Mouse (Mus musculus): Measurements from ENCODE around the gene Arhgap27.
A peak's percentile ranks its signal among the peaks of the same experiment; 100 is the strongest.
"Not testable (repeated sequence)": the region's sequence is repeated elsewhere in the genome, so short reads cannot be mapped to it uniquely, and the experiment has no call there.

Arhgap27 gene

GRCm38 (mm10) chr11:103332890-103333651 lies 30.4 kb downstream of the Arhgap27 start:
- no peak for DNase-seq (ENCODE audit: low read depth)

GRCm38 (mm10) chr11:103332186-103332889 lies 31.2 kb downstream of the Arhgap27 start:
- DNase-seq (ENCODE audit: low read depth), result peak; percentile 90

GRCm38 (mm10) chr11:103331502-103332185 lies 31.8 kb downstream of the Arhgap27 start:
- no peak for DNase-seq (ENCODE audit: low read depth)

- peak; percentile 51 for DNase-seq (ENCODE audit: low read depth)
These were observed 32.7 kb downstream of the Arhgap27 start for GRCm38 (mm10) chr11:103330651-103331319.

- DNase-seq (ENCODE audit: low read depth), result peak; percentile 91
These were observed 36.5 kb downstream of the Arhgap27 start for GRCm38 (mm10) chr11:103326950-103327349.

- peak; percentile 82 for DNase-seq (ENCODE audit: low read depth)
These were observed 38.3 kb downstream of the Arhgap27 start for GRCm38 (mm10) chr11:103325172-103325571.

- no peak for DNase-seq (ENCODE audit: low read depth)
These were observed 38.8 kb downstream of the Arhgap27 start for GRCm38 (mm10) chr11:103324723-103325122.

GRCm38 (mm10) chr11:103322832-103323231 lies 40.7 kb downstream of the Arhgap27 start:
- DNase-seq (ENCODE audit: low read depth), result not testable (repeated sequence)

GRCm38 (mm10) chr11:103320646-103321045 lies 42.8 kb downstream of the Arhgap27 start:
- no peak for DNase-seq (ENCODE audit: low read depth)

- DNase-seq (ENCODE audit: low read depth), result no peak
These were observed 43.3 kb downstream of the Arhgap27 start for GRCm38 (mm10) chr11:103320196-103320595.

GRCm38 (mm10) chr11:103318042-103318441 lies 45.5 kb downstream of the Arhgap27 start:
- no peak for DNase-seq (ENCODE audit: low read depth)

- DNase-seq (ENCODE audit: low read depth), result no peak
These were observed 48.1 kb downstream of the Arhgap27 start for GRCm38 (mm10) chr11:103315379-103315778.

GRCm38 (mm10) chr11:103314736-103315374 lies 48.6 kb downstream of the Arhgap27 start:
- no peak for DNase-seq (ENCODE audit: low read depth)

- DNase-seq (ENCODE audit: low read depth), result no peak
These were observed 50.0 kb downstream of the Arhgap27 start for GRCm38 (mm10) chr11:103313542-103313941.

- no peak for DNase-seq (ENCODE audit: low read depth)
These were observed 50.7 kb downstream of the Arhgap27 start for GRCm38 (mm10) chr11:103312655-103313255.

GRCm38 (mm10) chr11:103311960-103312611 lies 51.4 kb downstream of the Arhgap27 start:
- no peak for DNase-seq (ENCODE audit: low read depth)

- DNase-seq (ENCODE audit: low read depth), result no peak
These were observed 53.4 kb downstream of the Arhgap27 start for GRCm38 (mm10) chr11:103309956-103310574.

GRCm38 (mm10) chr11:103307910-103308309 lies 55.6 kb downstream of the Arhgap27 start:
- peak; percentile 66 for DNase-seq (ENCODE audit: low read depth)

- DNase-seq (ENCODE audit: low read depth), result no peak
These were observed 59.0 kb downstream of the Arhgap27 start for GRCm38 (mm10) chr11:103304525-103304924.

- DNase-seq (ENCODE audit: low read depth), result no peak
These were observed 68.7 kb downstream of the Arhgap27 start for GRCm38 (mm10) chr11:103294772-103295171.

Measured in induced T-regulatory cell, adult 2 months (primary cell).